Mouse (Mus musculus) embryonic facial prominence, embryonic 14.5 days (tissue): ENCODE measurements around the gene Sirt4. TPM values are rescaled to one million over a fixed set of nuclear protein-coding genes. Genes with fewer than 3 reads are reported as not detected.

Source experiments
- ATAC-seq: fragments of 200-750 bp; cut with Nextera tagmentation; 2 replicates; pipeline ENCODE4 v1.8.0; 2017; ENCODE audit warnings: low read depth, moderate number of reproducible peaks, moderate TSS enrichment
- DNase-seq: peaks from one replicate; pipeline ENCODE4 v3.0.0-alpha.2; 2015; ENCODE audit warnings: low spot score
- H3K27ac ChIP-seq: fragments of 300-500 bp; sonication (generic); replicated peaks from 2 replicates; pipeline ENCODE4 v1.5.1; 2014; ENCODE audit warnings: low read depth, mild to moderate bottlenecking, low read length, moderate library complexity
- H3K27me3 ChIP-seq: fragments of 300-500 bp; sonication (generic); replicated peaks from 2 replicates; pipeline ENCODE4 v1.6.1; 2014; ENCODE audit warnings: low read length; ENCODE audit not compliant: control insufficient read depth, insufficient read depth
- H3K36me3 ChIP-seq: fragments of 300-500 bp; sonication (generic); 2 replicates; pipeline ENCODE4 v1.6.1; 2014; ENCODE audit warnings: low read length, mixed read lengths; ENCODE audit not compliant: control insufficient read depth, insufficient read depth
- H3K4me1 ChIP-seq: fragments of 300-500 bp; sonication (generic); 2 replicates; pipeline ENCODE4 v1.6.1; 2014; ENCODE audit warnings: antibody characterized with exemption, low read length; ENCODE audit not compliant: control insufficient read depth, insufficient read depth
- H3K4me2 ChIP-seq: fragments of 300-500 bp; sonication (generic); 2 replicates; pipeline ENCODE4 v1.6.1; 2014; ENCODE audit warnings: low read depth, mild to moderate bottlenecking, low read length, moderate library complexity, mixed read lengths
- H3K4me3 ChIP-seq: fragments of 300-500 bp; sonication (generic); 2 replicates; pipeline ENCODE4 v1.5.1; 2014; ENCODE audit warnings: low read depth, mild to moderate bottlenecking, low read length
- H3K9ac ChIP-seq: fragments of 300-500 bp; sonication (generic); 2 replicates; pipeline ENCODE4 v1.6.1; 2014; ENCODE audit warnings: low read depth, mild to moderate bottlenecking, low read length, moderate library complexity, mixed read lengths
- H3K9me3 ChIP-seq: fragments of 300-500 bp; sonication (generic); 2 replicates; pipeline ENCODE4 v1.6.1; 2016; ENCODE audit warnings: low read length; ENCODE audit not compliant: control insufficient read depth
- WGBS: fragments of 180-500 bp; shearing (Covaris S2); extraction: QIAGEN DNeasy Blood & Tissue Kit; methylation state at CpG from one replicate; pipeline ENCODE4 v1.1.7; 2014; 5-methylcytosine and 5-hydroxymethylcytosine counted together
- polyA plus RNA-seq: library from polyadenylated mRNA; unstranded; fragments of >200 nt; fragmentation: Nextera tagmentation; extraction: Ambion mirVana; gene quantifications from 2 replicates; pipeline ENCODE4 v1.2.1, GENCODE M21; 2014

The Sirt4 gene
- polyA plus RNA-seq, 1 experiment from 2014 or later, result 20.3 TPM

DNA sequence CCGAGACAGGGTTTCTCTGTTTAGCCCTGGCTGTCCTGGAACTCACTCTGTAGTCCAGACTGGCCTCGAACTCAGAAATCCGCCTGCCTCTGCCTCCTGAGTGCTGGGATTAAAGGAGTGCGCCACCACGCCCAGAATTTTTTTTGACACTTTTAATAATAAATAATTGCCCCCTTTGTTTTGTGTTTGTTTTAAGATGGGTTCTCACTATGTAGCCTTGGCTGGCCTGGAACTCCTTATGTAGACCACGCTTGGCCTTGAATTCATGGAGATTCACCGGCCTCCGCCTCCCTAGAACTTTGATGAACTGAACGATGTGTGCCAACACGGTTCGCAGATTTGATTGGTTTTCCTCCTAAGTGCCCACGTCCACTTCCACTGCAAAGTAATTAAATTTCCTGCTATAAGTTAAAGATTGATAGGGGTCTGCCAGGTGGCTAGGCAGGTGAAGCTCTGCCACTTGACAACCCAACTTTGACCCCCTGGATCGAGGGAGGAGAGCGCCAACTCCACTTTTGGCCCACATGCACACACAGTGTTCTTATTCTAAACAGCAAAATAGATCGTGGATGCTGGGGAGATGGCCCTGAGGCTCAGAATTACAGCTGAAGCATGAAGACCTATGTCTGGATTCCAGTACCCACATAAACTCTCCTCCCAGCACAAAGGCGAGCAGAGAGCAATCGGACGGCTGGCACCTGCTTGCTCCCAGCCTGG is 1.1 kb upstream of the Sirt4 start:
- Histone ChIP-seq H3K4me2 (no peak overlapping the region), H3K36me3 (no peaks in the 10 kb centered on the region), H3K9ac (no peak overlapping the region), H3K9me3 (no peaks in the 10 kb centered on the region), H3K27ac (no peak overlapping the region), H3K4me3 (no peak overlapping the region), H3K27me3 (peaks cover 3% of the 10 kb centered on the region; the same call in 1 of the 2 replicates), H3K4me1 (peaks cover 13% of the 10 kb centered on the region; the same call in 1 of the 2 replicates)
- ATAC-seq (no peak), DNase-seq (no peak)
- WGBS, result 83% methylated on average over 18 of the region's 18 CpGs

GRCm38 (mm10) chr5:115484996-115485395 is 471 bp upstream of the Sirt4 start:
- no peak for DNase-seq
- no peaks in the 10 kb centered on the region for H3K36me3 ChIP-seq
- H3K27ac ChIP-seq, result peak overlapping the region; percentile 69; the same call in 1 of the 2 replicates
- 72% methylated on average over 5 of the region's 5 CpGs for WGBS
- H3K4me2 ChIP-seq, result peak overlapping the region; percentile 65
- H3K27me3 ChIP-seq, result peaks cover 3% of the 10 kb centered on the region; the same call in 1 of the 2 replicates
- no peaks in the 10 kb centered on the region for H3K9me3 ChIP-seq
- H3K4me3 ChIP-seq, result peak overlapping the region; percentile 48
- ATAC-seq, result no peak
- H3K4me1 ChIP-seq, result peaks cover 13% of the 10 kb centered on the region; the same call in 1 of the 2 replicates
- H3K9ac ChIP-seq, result peak overlapping the region; percentile 70; the same call in 1 of the 2 replicates

GRCm38 (mm10) chr5:115483385-115483784 is 1.1 kb downstream of the Sirt4 start:
- ATAC-seq, result no peak
- WGBS, result 46% methylated on average over 6 of the region's 6 CpGs
- Histone ChIP-seq H3K27me3 (peaks cover 3% of the 10 kb centered on the region; the same call in 1 of the 2 replicates), H3K9ac (no peak overlapping the region), H3K4me3 (no peak overlapping the region), H3K4me2 (peak overlapping the region; percentile 65; the same call in 1 of the 2 replicates), H3K36me3 (peaks cover 4% of the 10 kb centered on the region; the same call in 1 of the 2 replicates), H3K27ac (no peak overlapping the region), H3K9me3 (no peaks in the 10 kb centered on the region), H3K4me1 (0 out of 2 replicates have a peak, but pooled peaks cover 10% of the 10 kb centered on the region)
- DNase-seq, result no peak

DNA sequence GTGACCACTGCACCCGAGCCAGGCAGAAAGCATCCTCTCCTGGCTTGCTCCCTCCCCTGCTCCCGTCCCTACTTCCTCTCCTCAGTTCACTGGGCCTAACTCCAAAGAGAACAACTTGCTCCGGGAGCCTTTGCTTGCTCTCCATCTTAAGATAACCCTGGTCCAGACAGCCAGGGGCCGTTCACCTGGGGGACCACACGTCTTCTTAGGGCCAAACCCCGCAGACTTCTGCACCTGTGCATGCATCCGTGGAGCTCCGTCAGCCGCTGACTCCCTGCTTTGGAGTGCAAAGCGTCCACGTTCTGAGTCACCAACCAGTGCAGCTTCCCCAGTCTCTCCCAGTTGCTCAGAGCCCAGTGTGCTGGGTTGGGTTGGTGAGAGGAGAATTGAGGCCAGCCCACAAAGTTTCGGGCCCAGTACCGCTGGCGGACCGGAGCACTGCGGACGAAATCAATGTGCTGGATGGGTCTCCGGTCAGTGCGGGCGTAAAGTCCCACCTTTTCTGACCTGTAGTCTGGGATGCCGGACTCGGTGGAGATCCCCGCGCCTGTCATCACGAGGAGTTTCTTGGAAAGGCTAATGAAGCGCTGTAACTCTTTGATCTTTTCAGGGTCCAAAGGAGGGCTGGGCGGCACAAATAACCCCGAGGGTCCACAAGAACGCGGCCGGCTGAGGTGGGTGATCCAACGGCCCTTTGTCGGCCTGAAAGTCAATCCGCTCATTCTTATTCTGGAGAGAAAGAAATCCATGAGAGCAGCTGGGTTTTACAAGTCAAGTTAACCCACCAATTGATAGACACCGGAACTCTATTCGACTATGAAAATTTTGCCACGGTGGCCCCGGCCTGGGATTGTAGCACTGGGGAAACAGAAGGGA is 1.9 kb downstream of the Sirt4 start:
- Histone ChIP-seq H3K4me3 (peak overlapping the region; percentile 14; the same call in 1 of the 2 replicates), H3K4me2 (peak overlapping the region; percentile 32), H3K27ac (no peak overlapping the region), H3K36me3 (peaks cover 10% of the 10 kb centered on the region), H3K9me3 (no peaks in the 10 kb centered on the region), H3K4me1 (0 out of 2 replicates have a peak, but pooled peaks cover 10% of the 10 kb centered on the region), H3K9ac (0 out of 2 replicates have a peak overlapping the region, but pooled peaks have one; percentile 9), H3K27me3 (peaks cover 3% of the 10 kb centered on the region; the same call in 1 of the 2 replicates)
- 31% methylated on average over 38 of the region's 38 CpGs for WGBS
- ATAC-seq (no peak), DNase-seq (no peak)

- Histone ChIP-seq H3K4me2 (peak overlapping the region; percentile 49), H3K27ac (no peak overlapping the region), H3K36me3 (peaks cover 13% of the 10 kb centered on the region), H3K9ac (peak overlapping the region; percentile 42; the same call in 1 of the 2 replicates), H3K9me3 (no peaks in the 10 kb centered on the region), H3K27me3 (peaks cover 3% of the 10 kb centered on the region; the same call in 1 of the 2 replicates), H3K4me3 (peak overlapping the region; percentile 25), H3K4me1 (peaks cover 19% of the 10 kb centered on the region)
- ATAC-seq, result no peak
- no peak for DNase-seq
- WGBS, result 20% methylated on average over 27 of the region's 27 CpGs
Observed at GRCm38 (mm10) chr5:115480101-115480500, 4.4 kb downstream of the Sirt4 start.

- 45% methylated on average over 15 of the region's 15 CpGs for WGBS
- H3K4me1 ChIP-seq, result peaks cover 15% of the 10 kb centered on the region
- no peak overlapping the region for H3K27ac ChIP-seq
- H3K9ac ChIP-seq, result no peak overlapping the region
- no peak overlapping the region for H3K4me3 ChIP-seq
- no peak for ATAC-seq
- peaks cover 3% of the 10 kb centered on the region; the same call in 1 of the 2 replicates for H3K27me3 ChIP-seq
- DNase-seq, result no peak
- H3K9me3 ChIP-seq, result no peaks in the 10 kb centered on the region
- H3K36me3 ChIP-seq, result peaks cover 13% of the 10 kb centered on the region
- no peak overlapping the region for H3K4me2 ChIP-seq
Observed at GRCm38 (mm10) chr5:115479561-115479960, 5.0 kb downstream of the Sirt4 start.

GRCm38 (mm10) chr5:115476107-115476727 is 8.3 kb downstream of the Sirt4 start:
- H3K4me1 ChIP-seq, result peaks cover 9% of the 10 kb centered on the region
- DNase-seq (no peak), ATAC-seq (peak; percentile 34; the same call in 1 of the 2 replicates)
- H3K4me3 ChIP-seq, result peak overlapping the region; percentile 39
- H3K9ac ChIP-seq, result peak overlapping the region; percentile 54
- H3K36me3 ChIP-seq, result peaks cover 13% of the 10 kb centered on the region
- H3K4me2 ChIP-seq, result peak overlapping the region; percentile 52
- no peaks in the 10 kb centered on the region for H3K27me3 ChIP-seq
- no peaks in the 10 kb centered on the region for H3K9me3 ChIP-seq
- no peak overlapping the region; the same call in 1 of the 2 replicates for H3K27ac ChIP-seq
- WGBS, result 38% methylated on average over 12 of the region's 12 CpGs
